Mouse (Mus musculus) heart, postnatal 0 days (tissue): Measurements from ENCODE around the gene Ywhag.

ENCODE experiments used
- CTCF ChIP-seq: IDR thresholded peaks from 2 replicates; pipeline ENCODE4 v1.5.1; 2016; ENCODE audit warnings: antibody characterized with exemption, control low read depth, low read depth
- EP300 ChIP-seq: IDR thresholded peaks from 2 replicates; pipeline ENCODE4 v1.6.1; 2016; ENCODE audit warnings: antibody characterized with exemption, low read depth

GRCm38 (mm10) chr5:135935176-135935523 lies 734 bp upstream of the Ywhag start:
- TF ChIP-seq CTCF (no peak), EP300 (no peak)
